Mouse (Mus musculus): ENCODE measurements around the gene Cntn3.
"Not testable (repeated sequence)": the region's sequence is repeated elsewhere in the genome, so short reads cannot be mapped to it uniquely, and the experiment has no call there.

GRCm38 (mm10) chr6:102573001-102573400 lies at the start of gene Cntn3:
- not testable (repeated sequence) for TF ChIP-seq GATA1 (IDR thresholded peaks at IDR 0.05; ENCODE audit: borderline replicate concordance, low read length); FLI1 (IDR thresholded peaks at IDR 0.05; ENCODE audit: low read length)

Data from megakaryocyte, embryonic 14.5 days (primary cell).